Mouse (Mus musculus): ENCODE data around the gene Slc9b1. TPM values are rescaled to one million over a fixed set of nuclear protein-coding genes. Genes with fewer than 3 reads are reported as not detected.

The Slc9b1 gene
- polyA plus RNA-seq, 1 experiment, result 100.0 TPM

DNA sequence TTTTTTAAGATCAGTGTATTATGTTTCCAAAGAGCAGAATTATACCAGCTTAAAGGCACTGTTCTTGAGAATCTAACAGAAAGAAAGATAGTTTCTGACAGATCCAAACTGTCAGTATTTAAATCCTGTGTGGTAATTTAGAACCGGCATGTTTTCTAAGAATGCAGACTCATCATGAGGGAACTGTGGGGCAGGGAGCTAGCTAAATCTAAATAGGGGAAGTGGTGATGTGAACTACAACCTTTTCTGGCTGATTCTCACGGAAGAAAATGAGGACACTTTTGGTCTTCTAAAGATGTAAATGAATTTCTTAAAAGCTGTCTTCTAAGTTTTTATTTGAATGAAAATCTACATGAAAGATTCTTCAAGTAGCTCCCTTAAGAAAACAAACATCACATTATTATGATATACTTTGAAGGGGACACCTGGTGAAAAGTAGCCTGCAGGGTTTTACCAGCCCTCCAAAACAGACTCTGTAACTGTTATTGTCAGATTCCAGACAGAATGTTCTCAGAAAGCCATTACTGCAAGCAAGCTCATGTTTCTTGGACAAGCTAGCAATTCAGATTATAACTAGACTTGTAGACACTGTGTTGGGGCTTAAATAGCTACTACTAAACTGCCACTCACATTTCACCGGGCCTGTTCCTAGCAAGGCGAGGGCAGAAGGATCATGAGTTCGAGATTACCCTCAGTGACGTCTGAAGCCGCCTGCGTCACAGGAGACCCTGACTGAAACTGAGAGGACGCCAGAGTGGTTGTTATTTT is 72.9 kb downstream of the Slc9b1 start:
- H3K27me3 ChIP-seq (ENCODE audit: control insufficient read depth, insufficient read depth, low read length), result no peaks in the 10 kb centered on the region
- H3K4me1 ChIP-seq (ENCODE audit: control insufficient read depth, insufficient read depth, low read length), result peaks cover 2% of the 10 kb centered on the region; the same call in 1 of the 2 replicates
- no peak overlapping the region for H3K4me3 ChIP-seq (ENCODE audit: control insufficient read depth, low read depth, low read length)
- no peaks in the 10 kb centered on the region for H3K36me3 ChIP-seq (ENCODE audit: control insufficient read depth, insufficient read depth, low read length)
- TF ChIP-seq CTCF (IDR thresholded peaks at IDR 0.05; ENCODE audit: control insufficient read depth, insufficient read depth, insufficient replicate concordance, low read depth, low read length) (no peak), POLR2A (IDR thresholded peaks at IDR 0.05; ENCODE audit: control insufficient read depth, low read depth, low read length) (no peak)
- H3K27ac ChIP-seq (ENCODE audit: control insufficient read depth, insufficient read depth, low read depth, low read length), result no peak overlapping the region

DNA sequence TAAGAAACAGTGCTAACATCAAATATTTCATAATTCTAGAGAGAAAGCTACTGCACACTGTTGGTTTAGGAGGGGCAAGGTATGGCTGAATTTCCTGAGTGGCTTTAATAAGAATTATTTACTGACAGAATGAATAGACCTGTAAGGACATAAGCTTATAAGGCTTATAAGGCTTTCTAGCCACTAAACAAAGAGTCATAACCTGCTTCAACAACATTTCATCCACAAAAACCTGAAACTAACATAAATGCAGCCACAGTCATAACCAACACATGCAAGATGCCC is 73.4 kb downstream of the Slc9b1 start:
- H3K4me3 ChIP-seq (ENCODE audit: control insufficient read depth, low read depth, low read length), result no peak overlapping the region
- H3K27ac ChIP-seq (ENCODE audit: control insufficient read depth, insufficient read depth, low read depth, low read length), result no peak overlapping the region
- peaks cover 2% of the 10 kb centered on the region; the same call in 1 of the 2 replicates for H3K4me1 ChIP-seq (ENCODE audit: control insufficient read depth, insufficient read depth, low read length)
- no peak for TF ChIP-seq CTCF (IDR thresholded peaks at IDR 0.05; ENCODE audit: control insufficient read depth, insufficient read depth, insufficient replicate concordance, low read depth, low read length)
- no peak for TF ChIP-seq POLR2A (IDR thresholded peaks at IDR 0.05; ENCODE audit: control insufficient read depth, low read depth, low read length)
- H3K27me3 ChIP-seq (ENCODE audit: control insufficient read depth, insufficient read depth, low read length), result no peaks in the 10 kb centered on the region
- H3K36me3 ChIP-seq (ENCODE audit: control insufficient read depth, insufficient read depth, low read length), result no peaks in the 10 kb centered on the region

DNA sequence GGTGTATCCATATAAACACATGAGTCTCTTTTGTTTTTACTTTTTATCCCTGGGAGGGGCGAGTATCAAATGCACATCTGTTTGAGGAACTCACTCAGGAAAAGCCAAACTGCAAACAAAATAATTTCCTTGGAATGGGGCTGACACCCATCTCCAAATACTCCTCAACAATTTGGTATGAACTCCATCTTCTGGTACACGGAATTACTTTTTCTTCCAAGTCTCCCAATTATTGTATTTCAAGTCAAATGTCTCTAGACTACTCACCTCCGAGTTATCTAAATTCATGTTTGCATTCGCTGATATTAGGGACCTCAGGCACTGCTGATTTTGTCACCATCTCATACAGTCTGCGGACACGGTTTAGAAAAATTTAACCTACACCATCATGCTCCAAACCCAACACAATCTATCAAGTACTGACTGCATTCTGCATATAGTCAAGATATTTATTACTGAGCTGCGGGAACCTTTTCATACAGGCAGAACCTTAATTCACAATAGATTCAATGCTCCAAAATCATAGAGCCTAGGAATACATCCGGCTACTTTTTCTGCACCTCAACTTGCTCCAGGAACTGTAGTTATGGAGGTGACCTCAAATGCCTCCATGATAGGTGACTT is 74.5 kb downstream of the Slc9b1 start:
- H3K27me3 ChIP-seq (ENCODE audit: control insufficient read depth, insufficient read depth, low read length), result no peaks in the 10 kb centered on the region
- no peaks in the 10 kb centered on the region for H3K36me3 ChIP-seq (ENCODE audit: control insufficient read depth, insufficient read depth, low read length)
- peaks cover 2% of the 10 kb centered on the region; the same call in 1 of the 2 replicates for H3K4me1 ChIP-seq (ENCODE audit: control insufficient read depth, insufficient read depth, low read length)
- peak overlapping the region; percentile 79 for H3K27ac ChIP-seq (ENCODE audit: control insufficient read depth, insufficient read depth, low read depth, low read length)
- TF ChIP-seq CTCF (IDR thresholded peaks at IDR 0.05; ENCODE audit: control insufficient read depth, insufficient read depth, insufficient replicate concordance, low read depth, low read length), result no peak
- TF ChIP-seq POLR2A (IDR thresholded peaks at IDR 0.05; ENCODE audit: control insufficient read depth, low read depth, low read length), result no peak
- H3K4me3 ChIP-seq (ENCODE audit: control insufficient read depth, low read depth, low read length), result peak overlapping the region; percentile 86

DNA sequence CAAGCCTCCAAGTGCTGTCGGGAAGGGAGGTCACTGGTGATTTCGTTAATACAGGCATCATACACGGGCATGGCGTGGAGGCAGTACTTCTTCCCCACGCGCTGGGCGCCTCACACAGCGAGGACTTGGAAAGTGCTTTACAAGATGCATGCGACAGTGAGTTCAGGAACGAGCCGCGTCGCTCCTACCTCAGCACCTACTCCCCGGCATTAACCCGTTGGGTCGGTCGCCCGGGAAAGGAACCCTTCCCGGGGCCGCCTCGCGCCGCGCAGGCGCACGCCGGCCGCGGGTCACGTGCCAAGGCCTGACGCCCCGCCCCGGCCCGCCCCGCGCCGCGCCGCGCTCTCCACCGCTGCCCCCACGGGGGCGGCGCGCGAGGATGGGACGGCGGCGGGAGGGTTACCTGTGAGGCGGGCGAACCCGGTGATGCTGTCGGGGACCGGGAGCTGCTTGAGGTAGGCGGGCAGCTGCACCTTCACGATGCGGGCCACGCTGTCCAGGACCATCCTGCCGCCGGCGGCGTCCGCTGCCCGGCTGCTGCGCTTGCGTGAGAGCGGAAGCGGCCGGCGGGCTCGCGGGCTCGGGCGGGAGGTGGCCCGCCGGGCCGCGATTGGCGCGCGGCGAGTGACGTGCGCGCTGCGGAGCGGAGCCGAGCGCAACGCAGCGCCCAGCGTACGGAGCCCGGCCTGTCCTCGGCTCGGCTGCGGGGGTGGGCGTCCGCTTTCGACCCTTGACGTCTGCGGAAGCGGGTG is 75.2 kb downstream of the Slc9b1 start:
- TF ChIP-seq CTCF (IDR thresholded peaks at IDR 0.05; ENCODE audit: control insufficient read depth, insufficient read depth, insufficient replicate concordance, low read depth, low read length) (no peak; the same call in 1 of the 2 replicates), POLR2A (IDR thresholded peaks at IDR 0.05; ENCODE audit: control insufficient read depth, low read depth, low read length) (peak; percentile 79; the same call in 1 of the 2 replicates)
- Histone ChIP-seq H3K4me3 (ENCODE audit: control insufficient read depth, low read depth, low read length) (peak overlapping the region; percentile 86), H3K27me3 (ENCODE audit: control insufficient read depth, insufficient read depth, low read length) (no peaks in the 10 kb centered on the region), H3K4me1 (ENCODE audit: control insufficient read depth, insufficient read depth, low read length) (peaks cover 2% of the 10 kb centered on the region; the same call in 1 of the 2 replicates), H3K27ac (ENCODE audit: control insufficient read depth, insufficient read depth, low read depth, low read length) (peak overlapping the region; percentile 95), H3K36me3 (ENCODE audit: control insufficient read depth, insufficient read depth, low read length) (no peaks in the 10 kb centered on the region)

DNA sequence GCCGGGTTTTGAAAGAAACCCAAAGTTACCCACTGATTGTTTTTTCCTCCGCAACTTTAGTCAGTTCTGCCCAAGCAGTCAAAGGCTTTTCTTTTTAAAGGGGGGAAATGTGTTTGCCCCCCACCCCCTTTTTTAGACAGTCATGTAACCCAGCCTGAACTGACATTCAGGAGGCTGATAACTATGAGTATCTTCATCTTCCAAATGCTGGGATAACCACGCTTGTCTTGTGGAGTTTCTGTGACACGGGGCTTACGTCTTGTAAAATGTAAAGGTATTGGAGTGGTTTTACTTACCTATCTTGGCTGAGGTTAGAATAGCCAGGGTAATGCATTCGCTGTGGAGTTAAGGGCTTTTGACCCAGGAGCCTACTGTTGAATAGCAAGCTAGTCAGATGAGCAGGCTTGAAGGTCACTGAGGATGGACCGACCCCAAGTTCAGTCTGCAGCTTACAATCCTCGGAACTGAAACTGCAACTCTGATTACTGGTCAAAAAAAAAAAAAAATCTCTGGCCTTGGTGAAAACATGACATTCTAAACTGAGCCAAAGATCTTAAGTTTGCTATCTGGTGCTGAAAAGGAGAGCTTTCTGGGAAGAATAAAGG is 75.9 kb downstream of the Slc9b1 start, which contains the start of gene Cisd2:
Gene Cisd2, minus strand, starts transcription at position 318 of the 605 bp plus-strand sequence.
- H3K36me3 ChIP-seq (ENCODE audit: control insufficient read depth, insufficient read depth, low read length), result no peaks in the 10 kb centered on the region
- H3K27me3 ChIP-seq (ENCODE audit: control insufficient read depth, insufficient read depth, low read length), result no peaks in the 10 kb centered on the region
- TF ChIP-seq POLR2A (IDR thresholded peaks at IDR 0.05; ENCODE audit: control insufficient read depth, low read depth, low read length), result no peak
- no peak for TF ChIP-seq CTCF (IDR thresholded peaks at IDR 0.05; ENCODE audit: control insufficient read depth, insufficient read depth, insufficient replicate concordance, low read depth, low read length)
- H3K27ac ChIP-seq (ENCODE audit: control insufficient read depth, insufficient read depth, low read depth, low read length), result peak within 1 kb of the TSS; percentile 95
- H3K4me1 ChIP-seq (ENCODE audit: control insufficient read depth, insufficient read depth, low read length), result peaks cover 2% of the 10 kb centered on the region; the same call in 1 of the 2 replicates
- peak within 1 kb of the TSS; percentile 86 for H3K4me3 ChIP-seq (ENCODE audit: control insufficient read depth, low read depth, low read length)

DNA sequence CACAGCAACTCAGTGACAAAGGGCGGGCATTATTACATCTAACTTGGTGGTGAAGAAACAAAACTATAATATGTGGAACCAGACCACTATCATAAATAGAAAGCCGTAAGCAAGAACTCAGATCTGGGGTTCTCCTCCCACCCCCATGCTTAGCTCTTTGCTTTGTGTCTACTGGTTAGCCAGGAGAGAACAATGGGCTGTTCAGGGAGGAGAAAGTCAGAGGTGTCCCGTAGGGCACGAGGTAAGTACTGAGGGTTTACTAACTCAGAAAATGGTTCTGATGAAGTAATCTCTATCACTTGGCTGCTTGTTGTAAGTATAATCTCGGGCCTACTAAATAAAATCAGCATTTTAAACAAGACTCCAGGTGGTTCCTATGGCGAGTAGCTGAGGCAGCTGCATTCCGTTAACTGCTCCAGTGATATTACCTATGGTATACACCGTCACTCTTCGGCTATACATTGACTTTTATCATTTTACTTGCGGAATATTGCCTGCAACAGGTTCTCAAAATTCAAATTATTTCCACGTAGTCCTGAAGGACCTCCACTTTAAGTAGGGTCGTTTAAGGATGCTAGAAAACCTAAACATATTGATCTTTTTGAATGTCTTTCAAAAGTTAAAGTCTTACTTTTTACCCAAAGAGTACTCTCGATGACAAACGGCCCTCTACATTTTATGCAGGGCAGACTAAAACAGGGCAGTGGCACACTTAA is 89.2 kb downstream of the Slc9b1 start:
- peak overlapping the region; percentile 99 for H3K4me3 ChIP-seq (ENCODE audit: control insufficient read depth, low read depth, low read length)
- peaks cover 3% of the 10 kb centered on the region for H3K36me3 ChIP-seq (ENCODE audit: control insufficient read depth, insufficient read depth, low read length)
- no peak for TF ChIP-seq POLR2A (IDR thresholded peaks at IDR 0.05; ENCODE audit: control insufficient read depth, low read depth, low read length)
- TF ChIP-seq CTCF (IDR thresholded peaks at IDR 0.05; ENCODE audit: control insufficient read depth, insufficient read depth, insufficient replicate concordance, low read depth, low read length), result no peak
- H3K27me3 ChIP-seq (ENCODE audit: control insufficient read depth, insufficient read depth, low read length), result no peaks in the 10 kb centered on the region
- peak overlapping the region; percentile 82 for H3K27ac ChIP-seq (ENCODE audit: control insufficient read depth, insufficient read depth, low read depth, low read length)
- no peaks in the 10 kb centered on the region; the same call in 1 of the 2 replicates for H3K4me1 ChIP-seq (ENCODE audit: control insufficient read depth, insufficient read depth, low read length)
